Mouse (Mus musculus): ENCODE results near the gene Gnb4. TPM values are rescaled to one million over a fixed set of nuclear protein-coding genes. Genes with fewer than 3 reads are reported as not detected.

The Gnb4 gene
- polyA plus RNA-seq (2016; fragmentation: Nextera tagmentation; extraction: Ambion mirVana): 41.1 and 47.0 TPM in 2 replicates

DNA sequence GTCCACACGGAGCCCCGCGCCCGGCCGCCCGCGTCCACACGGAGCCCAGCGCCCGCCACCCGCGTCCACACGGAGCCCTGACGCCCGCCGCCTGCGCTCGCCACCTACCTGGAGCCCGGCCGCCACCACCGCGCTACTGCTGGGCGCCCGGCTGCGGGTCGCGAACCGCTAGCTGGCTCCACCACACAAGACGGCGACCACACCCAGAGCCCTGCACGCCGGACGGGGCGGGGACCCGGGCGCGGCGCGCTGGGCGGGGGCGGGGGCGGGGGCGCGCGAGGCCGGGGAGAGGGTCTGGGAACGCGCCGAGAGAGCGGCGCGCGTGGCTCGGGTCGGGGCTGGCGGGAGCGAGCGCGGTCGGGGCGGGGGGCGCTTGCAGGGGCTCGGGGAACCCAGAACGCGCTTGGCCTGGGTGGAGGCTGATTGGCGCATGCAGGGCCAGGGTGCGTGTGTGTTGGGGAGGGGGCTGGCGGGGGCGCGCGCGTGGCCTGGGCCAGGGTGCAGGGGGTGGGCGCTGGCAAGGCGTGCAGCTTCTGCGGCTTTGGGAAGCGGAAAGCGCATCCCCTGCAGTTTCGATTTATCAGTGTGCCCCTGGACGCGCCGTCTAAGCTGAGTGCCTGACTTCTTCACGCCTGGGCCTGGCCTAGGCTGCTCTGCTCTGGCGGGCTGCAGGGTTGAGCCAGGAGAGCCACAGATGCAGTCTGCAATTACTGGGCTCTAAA is at the start of gene Gnb4:
Gene Gnb4, minus strand, starts transcription at position 255 of the 722 bp plus-strand sequence.
- 2% methylated on average over 48 of the region's 83 CpGs for WGBS
- Histone ChIP-seq H3K4me2 (replicated peaks) (peak within 1 kb of the TSS; percentile 57), H3K9me3 (no peaks in the 10 kb centered on the region), H3K9ac (replicated peaks) (peak within 1 kb of the TSS; percentile 73), H3K4me3 (peak within 1 kb of the TSS; percentile 64), H3K36me3 (no peaks in the 10 kb centered on the region), H3K4me1 (0 out of 2 replicates have a peak, but pooled peaks cover 4% of the 10 kb centered on the region), H3K27me3 (peaks cover 4% of the 10 kb centered on the region; the same call in 1 of the 2 replicates), H3K27ac (replicated peaks) (0 out of 2 replicates have a peak within 1 kb of the TSS, but pooled peaks have one; percentile 1)
- peak; percentile 94 for ATAC-seq (ENCODE audit: low FRiP score, low read depth)

DNA sequence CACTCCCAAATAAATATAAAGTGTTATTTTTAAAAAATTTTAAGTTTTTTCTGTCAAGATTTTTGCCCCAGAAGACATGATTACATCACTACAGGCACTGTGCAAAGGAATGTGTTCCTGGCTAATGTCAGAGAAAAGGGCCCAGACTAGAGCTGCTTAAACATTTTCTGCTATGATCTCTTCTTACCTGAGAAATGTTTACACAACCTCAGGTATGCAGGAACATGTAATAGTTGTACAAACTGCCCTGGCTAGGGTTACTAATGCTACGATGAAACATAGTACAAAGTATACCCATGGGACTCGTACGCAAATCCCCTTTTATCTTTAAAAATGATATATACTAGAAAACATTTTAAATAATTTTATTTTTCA is 45.2 kb upstream of the Gnb4 start:
- 97% methylated on average over 3 of the region's 3 CpGs for WGBS
- no peaks in the 10 kb centered on the region for H3K27me3 ChIP-seq
- no peak overlapping the region for H3K4me3 ChIP-seq
- H3K4me2 ChIP-seq (replicated peaks): no peak overlapping the region
- no peaks in the 10 kb centered on the region for H3K9me3 ChIP-seq
- no peak overlapping the region for H3K9ac ChIP-seq (replicated peaks)
- ATAC-seq (ENCODE audit: low FRiP score, low read depth): no peak
- H3K27ac ChIP-seq (replicated peaks): no peak overlapping the region
- no peaks in the 10 kb centered on the region for H3K4me1 ChIP-seq
- no peaks in the 10 kb centered on the region for H3K36me3 ChIP-seq

GRCm38 (mm10) chr3:32660831-32661555 is 44.6 kb upstream of the Gnb4 start:
- WGBS: 72% methylated on average over 8 of the region's 8 CpGs
- H3K36me3 ChIP-seq: no peaks in the 10 kb centered on the region
- H3K4me2 ChIP-seq (replicated peaks): no peak overlapping the region

DNA sequence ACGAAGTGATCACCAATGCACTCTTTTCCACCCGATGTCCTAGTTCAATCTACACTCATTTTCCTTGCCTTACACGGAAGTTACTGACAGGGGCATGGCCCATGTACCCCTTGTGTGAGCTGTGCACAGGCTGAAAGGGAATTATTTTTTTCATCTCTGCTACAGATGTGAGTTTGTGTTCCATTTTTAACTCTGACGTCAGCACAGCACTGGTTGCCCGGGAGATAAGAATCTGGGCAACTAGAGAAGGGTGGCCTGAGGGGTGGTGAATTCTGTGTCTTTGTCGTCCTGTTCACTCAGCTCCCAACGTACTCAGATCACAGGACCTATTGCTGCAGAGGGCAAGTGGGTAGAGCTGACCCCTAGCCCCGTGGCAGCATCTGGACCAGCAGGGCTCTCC is 43.9 kb upstream of the Gnb4 start:
- no peak overlapping the region for H3K9ac ChIP-seq (replicated peaks)
- H3K9me3 ChIP-seq: no peaks in the 10 kb centered on the region
- H3K4me3 ChIP-seq: no peak overlapping the region
- H3K4me1 ChIP-seq: no peaks in the 10 kb centered on the region
- 58% methylated on average over 8 of the region's 8 CpGs for WGBS
- no peak for ATAC-seq (ENCODE audit: low FRiP score, low read depth)
- no peaks in the 10 kb centered on the region for H3K27me3 ChIP-seq
- no peak overlapping the region for H3K27ac ChIP-seq (replicated peaks)
- no peaks in the 10 kb centered on the region for H3K36me3 ChIP-seq
- H3K4me2 ChIP-seq (replicated peaks): no peak overlapping the region

More at GRCm38 (mm10) chr3:32660831-32661555, 44.6 kb upstream of the Gnb4 start:
- ATAC-seq (ENCODE audit: low FRiP score, low read depth): no peak
- H3K9me3 ChIP-seq: no peaks in the 10 kb centered on the region
- H3K4me3 ChIP-seq: no peak overlapping the region
- no peaks in the 10 kb centered on the region for H3K4me1 ChIP-seq
- H3K9ac ChIP-seq (replicated peaks): no peak overlapping the region
- H3K27ac ChIP-seq (replicated peaks): no peak overlapping the region
- no peaks in the 10 kb centered on the region for H3K27me3 ChIP-seq

GRCm38 (mm10) chr3:32659506-32659905 is 43.1 kb upstream of the Gnb4 start:
- no peak overlapping the region for H3K4me3 ChIP-seq
- H3K4me1 ChIP-seq: no peaks in the 10 kb centered on the region
- H3K9me3 ChIP-seq: no peaks in the 10 kb centered on the region
- WGBS: 91% methylated on average over 2 of the region's 2 CpGs
- H3K36me3 ChIP-seq: no peaks in the 10 kb centered on the region
- H3K4me2 ChIP-seq (replicated peaks): no peak overlapping the region
- H3K27ac ChIP-seq (replicated peaks): no peak overlapping the region
- H3K27me3 ChIP-seq: no peaks in the 10 kb centered on the region
- no peak for ATAC-seq (ENCODE audit: low FRiP score, low read depth)
- no peak overlapping the region for H3K9ac ChIP-seq (replicated peaks)

DNA sequence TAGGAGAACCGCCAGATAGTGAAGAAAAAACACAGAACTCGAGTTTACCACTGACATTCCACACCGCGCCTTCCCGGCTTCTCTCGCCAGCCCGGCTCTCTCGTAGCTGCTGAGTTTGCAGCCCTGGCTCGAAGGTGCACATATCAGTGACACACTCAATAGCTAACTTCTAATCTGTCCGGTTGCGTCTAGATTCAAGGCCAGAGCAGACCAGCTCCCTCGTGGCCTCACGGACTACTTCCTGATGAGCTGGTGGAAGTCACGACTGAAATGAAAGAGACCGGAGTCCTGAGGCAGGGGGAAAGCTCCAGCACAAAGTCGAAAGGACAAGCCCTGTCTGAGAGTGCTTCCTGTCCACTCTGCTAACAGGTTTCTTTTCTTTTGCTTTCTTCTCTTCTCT is 42.4 kb upstream of the Gnb4 start:
- no peak overlapping the region for H3K9ac ChIP-seq (replicated peaks)
- WGBS: 88% methylated on average over 16 of the region's 16 CpGs
- ATAC-seq (ENCODE audit: low FRiP score, low read depth): no peak

GRCm38 (mm10) chr3:32658401-32658800 is 42.0 kb upstream of the Gnb4 start:
- 82% methylated on average over 7 of the region's 7 CpGs for WGBS

More for the DNA sequence above, 42.4 kb upstream of the Gnb4 start:
- H3K27ac ChIP-seq (replicated peaks): no peak overlapping the region
- H3K9me3 ChIP-seq: no peaks in the 10 kb centered on the region
- no peak overlapping the region for H3K4me3 ChIP-seq
- H3K27me3 ChIP-seq: no peaks in the 10 kb centered on the region
- no peaks in the 10 kb centered on the region for H3K4me1 ChIP-seq
- H3K4me2 ChIP-seq (replicated peaks): no peak overlapping the region
- H3K36me3 ChIP-seq: no peaks in the 10 kb centered on the region

GRCm38 (mm10) chr3:32656398-32656994 is 40.1 kb upstream of the Gnb4 start:
- H3K9me3 ChIP-seq: no peaks in the 10 kb centered on the region
- H3K9ac ChIP-seq (replicated peaks): no peak overlapping the region
- ATAC-seq (ENCODE audit: low FRiP score, low read depth): no peak
- no peak overlapping the region for H3K4me2 ChIP-seq (replicated peaks)
- no peaks in the 10 kb centered on the region for H3K36me3 ChIP-seq
- H3K27ac ChIP-seq (replicated peaks): no peak overlapping the region
- H3K27me3 ChIP-seq: no peaks in the 10 kb centered on the region
- H3K4me3 ChIP-seq: no peak overlapping the region
- no peaks in the 10 kb centered on the region for H3K4me1 ChIP-seq
- WGBS: 77% methylated on average over 10 of the region's 10 CpGs

More at GRCm38 (mm10) chr3:32658401-32658800, 42.0 kb upstream of the Gnb4 start:
- ATAC-seq (ENCODE audit: low FRiP score, low read depth): no peak
- H3K36me3 ChIP-seq: no peaks in the 10 kb centered on the region
- no peaks in the 10 kb centered on the region for H3K27me3 ChIP-seq
- no peak overlapping the region for H3K4me2 ChIP-seq (replicated peaks)
- H3K27ac ChIP-seq (replicated peaks): no peak overlapping the region
- H3K9ac ChIP-seq (replicated peaks): no peak overlapping the region
- no peaks in the 10 kb centered on the region for H3K4me1 ChIP-seq
- no peak overlapping the region for H3K4me3 ChIP-seq
- H3K9me3 ChIP-seq: no peaks in the 10 kb centered on the region

GRCm38 (mm10) chr3:32655994-32656393 is 39.6 kb upstream of the Gnb4 start:
- no peak overlapping the region for H3K4me2 ChIP-seq (replicated peaks)
- no peak for ATAC-seq (ENCODE audit: low FRiP score, low read depth)
- no peak overlapping the region for H3K9ac ChIP-seq (replicated peaks)
- H3K36me3 ChIP-seq: no peaks in the 10 kb centered on the region
- 87% methylated on average over 4 of the region's 4 CpGs for WGBS
- no peak overlapping the region for H3K27ac ChIP-seq (replicated peaks)
- no peaks in the 10 kb centered on the region for H3K9me3 ChIP-seq
- no peaks in the 10 kb centered on the region for H3K4me1 ChIP-seq
- no peaks in the 10 kb centered on the region for H3K27me3 ChIP-seq
- no peak overlapping the region for H3K4me3 ChIP-seq

- WGBS: 81% methylated on average over 4 of the region's 4 CpGs
These were observed 36.4 kb upstream of the Gnb4 start for GRCm38 (mm10) chr3:32652739-32653138.

DNA sequence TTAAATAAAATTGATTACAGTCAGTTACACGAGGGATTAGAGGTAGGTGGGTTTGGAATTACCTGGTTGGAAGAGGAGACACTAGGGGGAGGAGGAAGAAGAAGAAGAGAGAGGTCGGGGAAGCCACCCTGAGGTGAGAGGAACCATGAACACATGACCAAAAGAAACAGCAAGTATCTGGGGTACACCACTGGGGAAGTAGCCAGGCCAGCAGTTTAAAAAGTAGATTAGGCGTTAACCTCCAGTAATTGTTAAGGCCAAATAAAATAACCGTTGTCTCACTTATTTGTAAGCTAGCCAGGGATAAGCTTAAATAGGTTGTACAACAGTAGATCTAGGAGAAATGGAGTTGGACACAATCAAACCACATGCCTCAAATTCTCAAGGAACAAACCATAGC is 32.9 kb upstream of the Gnb4 start:
- H3K9me3 ChIP-seq: no peaks in the 10 kb centered on the region
- no peaks in the 10 kb centered on the region for H3K27me3 ChIP-seq
- no peak for ATAC-seq (ENCODE audit: low FRiP score, low read depth)
- no peak overlapping the region for H3K4me2 ChIP-seq (replicated peaks)
- no peak overlapping the region for H3K9ac ChIP-seq (replicated peaks)
- WGBS: 71% methylated on average over 4 of the region's 4 CpGs
- no peak overlapping the region for H3K4me3 ChIP-seq
- no peaks in the 10 kb centered on the region for H3K4me1 ChIP-seq
- H3K27ac ChIP-seq (replicated peaks): no peak overlapping the region
- H3K36me3 ChIP-seq: no peaks in the 10 kb centered on the region

More at GRCm38 (mm10) chr3:32652739-32653138, 36.4 kb upstream of the Gnb4 start:
- Histone ChIP-seq H3K4me1 (no peaks in the 10 kb centered on the region), H3K27ac (replicated peaks) (no peak overlapping the region), H3K9ac (replicated peaks) (no peak overlapping the region), H3K9me3 (no peaks in the 10 kb centered on the region), H3K4me3 (no peak overlapping the region), H3K4me2 (replicated peaks) (no peak overlapping the region), H3K36me3 (no peaks in the 10 kb centered on the region), H3K27me3 (no peaks in the 10 kb centered on the region)
- ATAC-seq (ENCODE audit: low FRiP score, low read depth): no peak

GRCm38 (mm10) chr3:32646918-32647317 is 30.5 kb upstream of the Gnb4 start:
- Histone ChIP-seq H3K4me1 (no peaks in the 10 kb centered on the region), H3K4me2 (replicated peaks) (no peak overlapping the region), H3K36me3 (no peaks in the 10 kb centered on the region), H3K27ac (replicated peaks) (no peak overlapping the region), H3K9ac (replicated peaks) (no peak overlapping the region), H3K27me3 (no peaks in the 10 kb centered on the region), H3K4me3 (no peak overlapping the region), H3K9me3 (no peaks in the 10 kb centered on the region)
- 90% methylated on average over 4 of the region's 4 CpGs for WGBS
- ATAC-seq (ENCODE audit: low FRiP score, low read depth): no peak
